Mouse (Mus musculus): ENCODE data around the gene Pak3.

GRCm38 (mm10) chrX:143678566-143678965 lies 160.2 kb downstream of the Pak3 start:
- TF ChIP-seq CTCF (IDR thresholded peaks at IDR 0.05; ENCODE audit: control insufficient read depth, insufficient read depth, insufficient replicate concordance, low read depth, low read length): no peak
- no peak for TF ChIP-seq POLR2A (IDR thresholded peaks at IDR 0.05; ENCODE audit: control insufficient read depth, low read depth, low read length)

Data from testis, adult 2 months (tissue).